Mouse (Mus musculus) urinary bladder, postnatal 36 days (tissue): ENCODE measurements around the gene Actn2.

Source experiments
- DNase-seq, 2 experiments: peaks; one replicate each; pipeline ENCODE4 v3.0.0; 2022; ENCODE audit warnings: low spot score in 2 of 2, mixed read lengths in 1 of 2

Actn2 gene

GRCm38 (mm10) chr13:12257391-12258380 is 82.9 kb downstream of the Actn2 start, which contains the start of gene Mtr:
Mtr (minus strand) TSS chr13:12258113.
- DNase-seq, result peak; percentile 83 to 94

DNA sequence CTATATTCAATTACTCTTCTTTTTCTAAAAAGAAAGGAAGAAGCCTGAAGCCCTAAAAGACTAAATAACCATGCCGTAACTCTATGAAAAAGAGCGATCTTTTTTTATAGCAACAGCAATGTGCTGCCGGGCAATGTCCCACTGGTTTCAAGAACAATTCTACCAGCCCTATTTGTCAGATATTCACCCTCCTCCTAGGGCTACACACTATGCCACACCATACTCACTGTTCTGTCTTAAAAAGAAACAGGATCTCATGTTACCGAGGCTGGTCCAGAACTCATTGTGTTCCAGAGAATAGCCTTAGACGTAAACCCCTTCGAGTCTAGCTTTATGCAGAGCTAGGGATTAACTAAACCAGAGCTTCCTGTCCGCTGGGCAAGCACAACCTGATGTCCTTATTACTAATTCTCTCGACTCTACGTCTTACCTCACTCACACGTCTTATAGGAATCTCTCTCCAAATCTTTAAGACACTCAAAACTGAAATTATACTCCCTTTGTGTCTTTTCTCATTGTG is 83.6 kb downstream of the Actn2 start:
- DNase-seq, result no peak

- no peak for DNase-seq
Measured at GRCm38 (mm10) chr13:12255911-12256705, 84.5 kb downstream of the Actn2 start.

GRCm38 (mm10) chr13:12250496-12250895 is 90.1 kb downstream of the Actn2 start:
- no peak for DNase-seq

DNA sequence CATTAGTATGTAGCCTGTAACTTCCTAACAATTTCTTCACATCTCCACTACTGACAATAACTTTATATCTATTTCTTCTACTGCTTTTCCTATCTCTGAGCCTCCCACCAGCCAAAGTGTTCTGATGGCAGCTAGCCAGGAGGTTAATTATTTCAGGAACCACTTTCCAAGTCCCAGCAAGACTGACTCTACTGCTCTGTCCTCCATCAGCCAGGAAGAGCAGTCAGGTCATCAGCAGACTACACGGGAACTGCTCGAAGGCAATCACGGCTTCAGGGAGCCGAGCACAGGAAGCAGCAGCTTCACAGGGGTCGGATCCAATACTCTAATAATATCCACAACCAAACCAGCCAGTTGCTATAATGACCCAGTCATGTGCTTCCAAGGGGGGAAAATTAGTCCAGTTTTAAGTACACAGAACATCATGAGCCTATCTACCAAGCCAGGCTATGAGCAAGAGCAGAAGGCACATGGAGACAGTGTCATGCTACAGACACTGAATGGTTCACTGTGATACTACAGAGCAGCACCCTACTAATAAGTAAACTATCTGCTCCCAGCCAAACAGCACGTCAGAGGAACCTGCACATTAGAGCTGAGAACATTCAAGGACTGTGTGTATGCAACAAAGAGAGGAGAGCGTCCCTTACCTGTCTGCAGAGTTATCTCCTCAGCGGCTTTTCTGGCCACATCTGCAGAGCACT is 91.2 kb downstream of the Actn2 start:
- DNase-seq, result no peak

DNA sequence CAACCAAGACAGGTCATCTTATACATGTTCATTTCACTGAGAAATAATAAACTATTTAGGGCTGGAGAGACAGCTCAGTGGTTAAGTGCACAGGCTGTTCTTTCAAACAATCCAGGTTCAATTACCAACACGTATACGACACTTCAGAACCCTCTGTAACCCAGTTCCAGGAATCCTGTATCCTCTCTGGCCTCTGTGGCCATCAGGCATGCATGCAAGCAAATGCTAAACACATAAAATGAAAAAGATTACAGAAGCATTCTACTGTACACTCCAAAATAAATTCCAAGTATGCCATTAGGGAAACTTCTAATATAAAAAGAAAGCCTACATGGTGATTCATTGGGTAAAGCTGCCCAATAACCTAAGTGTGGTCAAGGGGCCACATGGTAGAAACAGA is 94.6 kb downstream of the Actn2 start:
- DNase-seq, result no peak

DNA sequence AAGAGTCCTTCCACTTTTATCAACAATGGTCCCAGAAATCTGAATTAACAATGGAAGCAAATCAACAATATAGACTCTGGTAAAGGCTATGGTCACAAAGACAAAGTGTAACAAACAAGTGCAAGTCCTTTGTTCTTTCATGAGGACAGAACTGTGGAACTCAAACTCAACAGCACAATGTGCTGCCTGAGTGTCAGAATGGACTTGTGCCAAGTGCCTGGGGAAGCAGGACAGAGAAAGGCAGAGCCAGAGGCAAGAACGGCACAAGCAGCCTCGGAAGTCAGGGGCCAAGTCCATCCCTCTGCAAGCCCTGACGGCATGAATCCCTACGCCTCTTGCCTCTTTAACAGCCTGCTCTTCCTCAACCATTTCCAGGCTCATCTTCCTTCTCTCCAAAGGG is 96.6 kb downstream of the Actn2 start:
- no peak for DNase-seq

DNA sequence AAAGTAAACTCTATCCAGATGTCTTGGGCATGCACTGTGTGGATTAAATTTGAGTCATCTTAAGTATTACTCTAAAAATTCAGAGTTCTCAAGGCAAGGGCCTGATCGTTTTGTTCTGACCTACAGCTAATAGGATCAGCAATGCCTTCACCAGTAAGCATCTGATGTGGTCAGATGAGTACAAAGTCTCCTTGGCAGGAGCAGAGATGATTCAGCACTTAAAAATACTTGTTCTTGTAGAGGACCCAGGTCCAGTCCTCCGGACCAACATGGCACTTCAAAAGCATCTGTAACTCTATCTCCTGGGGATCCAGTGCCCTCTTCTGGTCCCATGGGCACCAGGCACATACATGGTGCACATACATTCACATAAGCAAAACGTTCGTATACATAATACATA is 108.4 kb downstream of the Actn2 start:
- no peak for DNase-seq

DNA sequence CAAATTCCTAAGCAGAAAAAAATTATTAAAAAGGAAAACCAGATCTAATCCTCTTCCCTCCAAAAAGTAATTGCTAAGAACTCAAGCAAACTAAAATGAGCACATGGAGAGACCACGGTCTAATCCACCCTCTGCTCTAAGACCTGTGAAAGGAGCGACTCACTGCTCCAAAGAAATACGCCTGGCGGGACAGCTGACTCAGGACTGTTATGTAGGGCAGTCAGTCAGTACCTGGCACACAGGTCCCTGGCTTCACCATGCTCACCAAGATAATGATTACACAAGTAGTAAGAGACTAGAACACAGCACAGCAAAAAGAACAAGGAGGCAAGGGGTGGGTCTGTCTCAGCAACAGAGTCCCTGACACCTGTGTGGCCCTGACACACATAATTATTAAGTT is 112.3 kb downstream of the Actn2 start:
- DNase-seq, result no peak

DNA sequence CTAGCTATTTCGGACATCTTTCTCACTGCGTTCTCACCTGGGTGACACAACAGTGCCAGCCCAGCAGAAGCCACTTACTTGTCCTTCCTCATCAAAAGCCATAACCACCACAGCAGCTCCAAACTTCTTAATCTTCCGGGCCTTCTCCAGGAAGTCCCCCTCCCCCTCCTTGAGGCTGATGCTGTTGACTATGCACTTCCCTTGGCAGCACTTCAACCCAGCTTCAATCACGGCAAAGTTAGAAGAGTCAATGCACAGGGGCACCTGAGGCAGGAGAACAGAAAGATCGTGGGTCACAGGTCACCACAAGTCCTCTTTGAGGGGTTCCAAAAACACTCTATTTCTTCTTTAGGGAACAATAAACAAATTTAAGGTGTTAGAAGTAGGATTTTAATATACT is 113.0 kb downstream of the Actn2 start:
- no peak for DNase-seq
